Mouse (Mus musculus): ENCODE data around the gene Smco2. TPM values are rescaled to one million over a fixed set of nuclear protein-coding genes. Genes with fewer than 3 reads are reported as not detected.

The Smco2 gene
- not detected for polyA plus RNA-seq (2017; shearing (Covaris generic))

DNA sequence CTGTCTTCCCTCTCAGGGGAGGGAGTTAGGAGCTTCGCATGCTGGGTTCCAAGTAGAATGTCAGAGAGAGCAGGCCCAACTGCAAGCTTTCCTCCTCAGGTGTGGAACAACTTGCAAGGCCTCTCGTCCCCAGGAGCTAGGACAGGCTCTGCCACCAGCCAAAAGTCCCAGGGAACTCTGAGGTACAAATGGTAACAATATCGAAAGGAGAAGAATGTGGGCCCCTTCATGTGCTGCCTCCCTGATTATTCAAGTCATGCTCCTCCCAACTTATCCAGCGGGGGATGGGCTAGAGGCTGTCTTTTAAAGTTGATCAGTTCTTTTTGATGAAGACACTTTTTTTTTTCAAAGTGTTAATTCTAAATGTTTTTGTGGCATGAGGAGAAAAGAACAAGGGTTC is at the start of gene Smco2:
Gene Smco2, plus strand, starts transcription at position 55 of the 400 bp plus-strand sequence.

DNA sequence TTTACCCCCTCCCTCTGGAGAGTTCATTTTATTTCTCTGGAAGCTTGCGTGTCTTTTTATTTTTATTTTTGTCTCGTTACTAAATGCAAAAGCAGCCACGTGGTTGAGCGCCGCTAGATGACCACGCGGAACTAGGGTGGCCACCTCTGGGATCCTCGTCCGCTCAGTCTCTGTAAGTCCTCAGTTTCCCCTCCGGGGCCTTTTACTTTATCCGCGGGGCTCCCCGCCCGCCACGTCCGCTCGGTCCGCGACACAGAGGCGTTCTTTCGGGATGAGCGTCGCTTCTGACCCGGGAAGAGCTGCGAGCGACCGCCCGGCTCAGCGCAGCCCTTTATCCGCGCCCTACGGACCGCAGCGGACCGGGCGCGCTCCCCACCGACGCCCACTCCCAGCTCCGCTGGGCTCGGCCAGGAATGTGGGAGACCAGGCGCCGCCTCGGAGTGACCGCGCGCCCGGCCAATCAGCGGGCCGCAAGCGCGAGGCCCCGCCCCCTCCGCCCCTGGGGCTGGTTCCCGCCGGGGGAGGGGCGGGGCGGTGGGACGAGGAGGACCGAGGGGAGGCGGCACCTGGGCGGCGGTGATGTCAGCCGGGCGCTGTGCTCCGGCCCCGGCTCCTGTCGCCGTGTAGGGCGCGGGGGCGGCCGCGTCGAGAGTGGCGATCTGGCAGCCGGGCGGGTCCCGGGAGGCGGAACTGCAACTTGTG is 38.2 kb downstream of the Smco2 start, which contains the start of gene Ppfibp1:
Gene Ppfibp1, plus strand, starts transcription at position 530 of the 702 bp plus-strand sequence.

Other genes starting within 250 kb of the Smco2 start
- gene Med21, start 207.6 kb upstream of the Smco2 start, polyA plus RNA-seq (2017; shearing (Covaris generic)), result 82.1 TPM
- 3.5 TPM for gene Tm7sf3, start 207.3 kb upstream of the Smco2 start, polyA plus RNA-seq (2017; shearing (Covaris generic))
- 10.6 TPM for gene Stk38l, start 125.1 kb upstream of the Smco2 start, polyA plus RNA-seq (2017; shearing (Covaris generic))
- 0.17 TPM for gene Arntl2, start 54.0 kb upstream of the Smco2 start, polyA plus RNA-seq (2017; shearing (Covaris generic))
- 16.1 TPM for gene Ppfibp1, start 38.4 kb downstream of the Smco2 start, polyA plus RNA-seq (2017; shearing (Covaris generic))
- not detected for gene 1700034J05Rik, start 104.3 kb downstream of the Smco2 start, polyA plus RNA-seq (2017; shearing (Covaris generic))
- gene Rep15, start 182.5 kb downstream of the Smco2 start, polyA plus RNA-seq (2017; shearing (Covaris generic)), result not detected
- gene Mrps35, start 192.7 kb downstream of the Smco2 start, polyA plus RNA-seq (2017; shearing (Covaris generic)), result 94.1 TPM
- gene Mansc4, start 236.9 kb downstream of the Smco2 start, polyA plus RNA-seq (2017; shearing (Covaris generic)), result not detected
- gene Klhl42, start 241.3 kb downstream of the Smco2 start, polyA plus RNA-seq (2017; shearing (Covaris generic)), result 10.6 TPM

Data from inflammation-experienced regulatory T-cells, adult 16 weeks (primary cell).